Comparison of ENCODE assay signal across 14 mouse cellular contexts in genomic region chr5:81843798-81844197, GRCm38 (mm10).
A peak's percentile ranks its signal among the peaks of the same experiment; 100 is the strongest.
DNase-seq lines count a peak whose midpoint lies in the region; ATAC-seq lines count a peak whose summit lies in the region.
"Had no signal": no experiment of that assay in that cellular context is flagged by ENCODE, and none has a peak within 500 bp of the region (broad histone marks: within the 10 kb centered on the region; RNA-seq: fewer than 3 reads in every experiment).

No protein-coding gene starts in this region.

- no peaks in the 10 kb centered on the region for H3K9me3 ChIP-seq in hindbrain, embryonic 11.5 days (ENCODE audit: control insufficient read depth, low read length)
- H3K9me3 ChIP-seq in hindbrain, embryonic 10.5 days, result no peaks in the 10 kb centered on the region
- no peaks in the 10 kb centered on the region for H3K9me3 ChIP-seq in midbrain, embryonic 13.5 days

- no peak overlapping the region for H3K4me3 ChIP-seq in hindbrain, embryonic 11.5 days (ENCODE audit: low read depth, low read length)
- H3K4me3 ChIP-seq in hindbrain, embryonic 10.5 days, result no peak overlapping the region
- H3K4me3 ChIP-seq in midbrain, embryonic 13.5 days (replicated peaks), result no peak overlapping the region

- no peaks in the 10 kb centered on the region for H3K27me3 ChIP-seq in hindbrain, embryonic 11.5 days (ENCODE audit: control insufficient read depth, insufficient read depth, low read length)
- H3K27me3 ChIP-seq in hindbrain, embryonic 10.5 days (ENCODE audit: insufficient read depth, poor library complexity, severe bottlenecking), result no peaks in the 10 kb centered on the region
- H3K27me3 ChIP-seq in midbrain, embryonic 13.5 days, result no peaks in the 10 kb centered on the region
- H3K27me3 ChIP-seq: Patski had no signal

- peak; percentile 65 for ATAC-seq in hindbrain, embryonic 11.5 days (ENCODE audit: low FRiP score)
- ATAC-seq in midbrain, embryonic 13.5 days, result peak; percentile 45; the same call in 1 of the 2 replicates
- no peak for ATAC-seq in CD4-positive, CD25-positive, alpha-beta regulatory T cell, adult 4 months
- ATAC-seq: inflammation-experienced regulatory T-cells, adult 6 months; Patski had no signal

- no peak overlapping the region for H3K4me2 ChIP-seq in hindbrain, embryonic 11.5 days (replicated peaks; ENCODE audit: low read depth, low read length)
- H3K4me2 ChIP-seq in midbrain, embryonic 13.5 days (replicated peaks), result no peak overlapping the region

- no peak overlapping the region for H3K9ac ChIP-seq in hindbrain, embryonic 11.5 days (ENCODE audit: low read depth, low read length)
- no peak overlapping the region for H3K9ac ChIP-seq in midbrain, embryonic 13.5 days (replicated peaks)

- peak; percentile 23 for DNase-seq in hindbrain, embryonic 11.5 days (ENCODE audit: low spot score)
- no peak for DNase-seq in hindbrain, embryonic 10.5 days (ENCODE audit: low spot score)
- peak; percentile 2 for DNase-seq in right cerebral cortex, adult 18-20 months
- no peak for DNase-seq in right cerebral cortex, postnatal 14 days
- no peak for DNase-seq in adrenal gland, postnatal 10 days
- no peak for DNase-seq in thymus, postnatal 25 days
- DNase-seq: adrenal gland, postnatal 25 days; heart, adult 11 months; kidney, postnatal 25 days; liver had no signal

- no peaks in the 10 kb centered on the region for H3K36me3 ChIP-seq in hindbrain, embryonic 11.5 days (ENCODE audit: control insufficient read depth, insufficient read depth, low read length)
- no peaks in the 10 kb centered on the region for H3K36me3 ChIP-seq in hindbrain, embryonic 10.5 days
- no peaks in the 10 kb centered on the region for H3K36me3 ChIP-seq in midbrain, embryonic 13.5 days

- H3K27ac ChIP-seq in hindbrain, embryonic 11.5 days (ENCODE audit: low read depth, low read length), result no peak overlapping the region
- no peak overlapping the region for H3K27ac ChIP-seq in hindbrain, embryonic 10.5 days
- no peak overlapping the region for H3K27ac ChIP-seq in midbrain, embryonic 13.5 days

- WGBS in hindbrain, embryonic 11.5 days, result 45% methylated on average over 4 of the region's 4 CpGs
- 46% methylated on average over 4 of the region's 4 CpGs for WGBS in hindbrain, embryonic 10.5 days
- 24% methylated on average over 4 of the region's 4 CpGs for WGBS in midbrain, embryonic 13.5 days

- H3K4me1 ChIP-seq in hindbrain, embryonic 11.5 days (replicated peaks; ENCODE audit: control insufficient read depth, insufficient read depth, low read length), result no peaks in the 10 kb centered on the region
- H3K4me1 ChIP-seq in hindbrain, embryonic 10.5 days (replicated peaks), result no peaks in the 10 kb centered on the region
- H3K4me1 ChIP-seq in midbrain, embryonic 13.5 days (replicated peaks), result peaks cover 2% of the 10 kb centered on the region; the same call in 1 of the 2 replicates

Comparison
In these comparisons a context has a peak if more than half of its experiments do, and no peak if none do; other contexts are left out.
1. DNase-seq: peak in hindbrain, embryonic 11.5 days (single experiment) and right cerebral cortex, adult 18-20 months (single experiment); none in hindbrain, embryonic 10.5 days (single experiment), right cerebral cortex, postnatal 14 days (single experiment), adrenal gland, postnatal 10 days (single experiment) and thymus, postnatal 25 days (single experiment).